Mouse (Mus musculus): ENCODE results near the gene Anks1b.
A peak's percentile ranks its signal among the peaks of the same experiment; 100 is the strongest.
"Not testable (repeated sequence)": the region's sequence is repeated elsewhere in the genome, so short reads cannot be mapped to it uniquely, and the experiment has no call there.

Anks1b gene

GRCm38 (mm10) chr10:90579970-90580369 lies 706.7 kb downstream of the Anks1b start:
- DNase-seq = no peak

GRCm38 (mm10) chr10:90584052-90584451 lies 710.7 kb downstream of the Anks1b start:
- no peak for DNase-seq

- DNase-seq = peak; percentile 47 to 50
Observed at GRCm38 (mm10) chr10:90596142-90596541, 722.8 kb downstream of the Anks1b start.

- peak; percentile 41 to 59 for DNase-seq
Observed at GRCm38 (mm10) chr10:90596576-90596975, 723.3 kb downstream of the Anks1b start.

GRCm38 (mm10) chr10:90599149-90599548 lies 725.8 kb downstream of the Anks1b start:
- DNase-seq = peak; percentile 32 to 51

- DNase-seq = peak; percentile 87 to 88
Observed at GRCm38 (mm10) chr10:90599726-90600531, 726.6 kb downstream of the Anks1b start.

DNA sequence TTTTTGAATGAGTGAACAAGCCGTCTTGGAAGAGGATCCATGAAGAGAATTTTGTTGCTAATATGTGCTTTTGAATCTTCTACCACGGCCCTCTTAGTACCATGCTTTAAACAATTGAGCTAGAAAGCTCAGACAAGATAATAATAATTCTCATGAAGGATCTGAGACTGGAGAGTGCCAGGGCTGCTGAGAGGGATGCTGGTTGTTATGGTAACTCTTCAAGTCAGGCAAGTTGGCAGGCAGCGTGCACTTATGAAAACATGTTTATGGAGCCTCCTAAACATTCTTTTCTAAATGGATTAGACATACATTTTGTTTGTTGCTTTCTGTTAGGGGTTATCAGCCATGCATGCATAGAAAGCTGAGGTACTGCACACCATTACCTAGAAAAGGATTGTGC lies 734.3 kb downstream of the Anks1b start:
- DNase-seq = peak in 1 of 2 experiments; percentile 13

DNA sequence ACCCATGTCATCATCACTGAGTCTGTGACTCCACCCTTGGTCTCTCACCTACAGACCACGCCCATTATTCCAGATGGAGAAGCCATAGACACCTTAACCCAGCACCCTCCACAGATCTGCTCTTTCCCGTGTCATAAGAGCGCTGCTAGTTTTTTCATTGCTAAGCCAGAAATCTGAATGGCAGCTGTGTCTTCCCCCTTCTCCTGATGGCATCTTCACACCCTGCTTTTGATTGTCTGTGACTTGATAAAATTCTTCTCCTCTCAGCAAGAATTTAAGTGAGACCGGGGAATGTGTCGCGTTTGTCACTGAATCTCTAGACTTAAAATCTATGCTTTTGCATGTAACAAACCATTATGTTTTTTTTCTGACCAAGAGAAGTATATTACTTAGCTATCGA lies 736.1 kb downstream of the Anks1b start:
- no peak for DNase-seq

- peak; percentile 59 to 61 for DNase-seq
Observed at GRCm38 (mm10) chr10:90613051-90613450, 739.7 kb downstream of the Anks1b start.

GRCm38 (mm10) chr10:90615196-90615595 lies 741.9 kb downstream of the Anks1b start:
- DNase-seq = peak; percentile 36 to 45

GRCm38 (mm10) chr10:90616622-90617021 lies 743.3 kb downstream of the Anks1b start:
- no peak for DNase-seq

DNA sequence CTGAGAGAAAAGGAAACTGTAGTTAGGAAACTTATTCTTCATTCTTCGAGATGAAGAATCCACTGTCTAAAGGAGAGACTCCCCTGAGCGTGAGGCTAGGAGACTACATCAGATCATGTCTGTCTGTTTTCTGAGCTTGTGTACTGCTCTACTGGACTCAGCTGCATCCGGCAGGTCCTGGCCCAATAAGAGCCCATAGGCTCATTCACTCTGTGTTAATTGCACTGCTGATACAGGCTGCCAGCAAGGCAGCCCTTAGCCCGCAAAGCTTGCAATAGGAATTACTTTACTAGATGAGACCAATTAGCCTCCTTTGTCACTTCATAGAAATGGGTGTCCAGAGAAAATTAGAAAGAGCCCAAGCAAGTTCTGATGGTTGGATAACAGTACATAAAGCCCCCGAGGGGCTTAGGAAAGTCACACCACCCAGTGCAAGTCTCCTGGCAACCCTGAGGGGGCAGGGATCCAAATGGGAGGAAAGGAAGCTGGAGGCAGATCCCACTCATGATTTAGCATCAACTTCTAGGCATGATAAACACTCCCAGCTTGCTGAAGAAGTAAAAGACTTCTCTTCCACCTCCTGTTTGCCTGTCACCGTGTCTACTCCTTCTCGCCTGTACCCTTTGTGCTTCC lies 744.5 kb downstream of the Anks1b start:
- DNase-seq = peak in 1 of 2 experiments; percentile 31

GRCm38 (mm10) chr10:90627532-90627931 lies 754.2 kb downstream of the Anks1b start:
- peak in 1 of 2 experiments; percentile 28 for DNase-seq

- DNase-seq = no peak
Observed at GRCm38 (mm10) chr10:90630099-90630698, 756.9 kb downstream of the Anks1b start.

DNA sequence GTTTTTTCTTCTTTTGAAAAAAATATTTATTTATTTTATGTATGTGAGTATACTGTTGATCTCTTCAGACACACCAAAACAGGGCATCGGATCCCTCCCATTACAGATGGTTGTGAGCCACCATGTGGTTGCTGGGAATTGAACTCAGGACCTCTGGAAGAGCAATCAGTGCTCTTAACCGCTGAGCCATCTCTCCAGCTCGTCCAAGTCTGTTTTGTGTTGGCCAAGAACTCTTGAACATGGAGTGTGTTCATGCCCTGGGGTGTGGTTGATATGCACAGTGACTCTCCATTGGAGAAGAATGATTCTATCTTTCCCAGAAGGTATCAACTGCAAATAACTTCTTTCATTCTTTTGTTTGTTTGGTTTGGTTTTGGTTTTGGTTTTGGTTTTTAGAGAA lies 757.5 kb downstream of the Anks1b start:
- not testable (repeated sequence) for DNase-seq

GRCm38 (mm10) chr10:90637352-90637751 lies 764.0 kb downstream of the Anks1b start:
- peak; percentile 50 to 57 for DNase-seq

DNA sequence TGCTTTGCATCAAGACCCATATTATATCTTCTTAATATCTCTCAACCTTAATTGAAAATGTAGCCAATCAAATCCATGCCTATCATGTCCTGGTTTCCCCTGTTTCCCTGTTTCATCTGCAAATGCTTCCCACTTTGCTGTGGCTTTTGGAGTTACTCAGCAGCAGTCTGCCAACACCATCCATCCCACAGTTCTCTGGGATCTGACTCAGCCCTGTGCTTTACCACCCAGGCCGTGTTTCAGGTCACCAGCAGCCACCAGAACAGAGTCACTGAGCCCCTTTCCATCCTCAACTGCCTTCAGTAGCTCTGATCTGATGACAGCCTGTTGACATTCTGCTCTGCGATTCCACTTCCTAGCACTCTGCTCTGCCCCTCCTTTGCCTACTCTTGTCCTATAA lies 776.4 kb downstream of the Anks1b start:
- no peak for DNase-seq

- peak; percentile 80 to 82 for DNase-seq
Observed at GRCm38 (mm10) chr10:90657416-90658120, 784.3 kb downstream of the Anks1b start.

GRCm38 (mm10) chr10:90666746-90667145 lies 793.4 kb downstream of the Anks1b start:
- DNase-seq = peak; percentile 95

DNA sequence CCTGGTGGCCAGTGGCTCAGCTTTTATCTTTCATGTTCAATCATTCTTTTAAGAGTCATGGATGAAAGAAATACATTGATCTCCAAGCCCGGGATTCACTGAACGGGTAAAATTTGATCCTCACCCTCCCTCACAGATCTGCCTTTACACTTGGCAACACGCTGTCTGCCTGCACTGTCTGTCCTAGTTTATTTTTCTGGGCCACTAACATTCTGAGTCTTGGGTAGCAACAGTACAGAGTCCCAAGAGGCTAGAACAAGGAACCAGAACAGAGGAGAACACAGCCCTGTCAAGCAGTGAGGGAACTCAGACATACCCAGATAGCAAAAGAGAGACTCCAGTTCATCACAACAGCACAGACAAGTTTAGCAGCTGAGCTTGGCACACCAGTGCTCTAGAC lies 797.0 kb downstream of the Anks1b start:
- DNase-seq = no peak

GRCm38 (mm10) chr10:90672135-90672534 lies 798.8 kb downstream of the Anks1b start:
- peak; percentile 89 to 91 for DNase-seq

- DNase-seq = peak in 1 of 2 experiments; percentile 53
Observed at GRCm38 (mm10) chr10:90674362-90674761, 801.1 kb downstream of the Anks1b start.

DNA sequence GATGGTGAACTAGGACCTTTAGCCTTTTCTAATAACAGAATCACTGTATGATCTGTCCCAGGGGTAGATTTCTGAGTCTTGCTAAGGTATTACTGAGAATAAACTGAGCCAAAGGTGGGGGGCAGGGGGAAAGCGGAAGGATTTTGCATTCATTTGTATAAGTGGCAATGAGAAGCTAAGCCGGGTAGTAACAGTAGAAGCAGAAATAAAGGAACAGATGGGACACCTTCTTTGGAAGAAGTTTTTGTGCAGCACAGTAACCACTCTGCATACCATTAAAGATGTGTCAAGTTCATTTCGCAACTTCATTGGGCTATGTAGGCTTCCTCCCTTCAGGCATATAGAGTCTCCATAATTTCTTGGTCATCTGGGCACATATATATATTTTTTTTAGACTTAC lies 804.1 kb downstream of the Anks1b start:
- DNase-seq = no peak

Measured in cerebellum, postnatal 10 days (tissue).